Mouse (Mus musculus) Patski (cell line): ENCODE measurements around the gene Gm20422. TPM values are rescaled to one million over a fixed set of nuclear protein-coding genes. Genes with fewer than 3 reads are reported as not detected.
"Not testable (repeated sequence)": the region's sequence is repeated elsewhere in the genome, so short reads cannot be mapped to it uniquely, and the experiment has no call there.

Experiments
- ATAC-seq: fragments of 100-300 bp; one replicate; pipeline ENCODE4 v1.8.0; 2021
- CTCF ChIA-PET: fragments of 350-600 bp; sonication (Branson Sonifier 250); formaldehyde crosslinking; loops from one replicate; lab custom pipeline; 2022; ENCODE audit warnings: inconsistent platforms; lab: Charles Lee
- POLR2A ChIA-PET: fragments of 350-600 bp; sonication (Branson Sonifier 250); formaldehyde crosslinking; loops from one replicate; lab custom pipeline; 2022; ENCODE audit warnings: antibody characterized with exemption, inconsistent platforms; lab: Charles Lee
- DNase-seq: peaks from one replicate; pipeline ENCODE4 v3.0.0-alpha.2; 2011; ENCODE audit warnings: low read depth, low spot score
- H3K27me3 ChIP-seq: fragments of 371-371 bp; one replicate; pipeline ENCODE4 v1.5.1; 2021
- CTCF ChIP-seq: fragments of 100-300 bp; IDR thresholded peaks from one replicate; pipeline ENCODE4 v1.5.1; 2021
- in situ Hi-C: fragments of 300-500 bp; cut with MboI; formaldehyde crosslinking; loops from 3 replicates; pipeline ENCODE4 v1.11.1; 2018; ENCODE audit warnings: low pct_unique_long_range_greater_than_20kb, mixed read lengths
- polyA plus RNA-seq: library from polyadenylated mRNA; unstranded; gene quantifications from one replicate; pipeline ENCODE4 v1.2.3, GENCODE M21; 2021

The Gm20422 gene
- polyA plus RNA-seq, 1 experiment from 2014 or later, result 0.15 TPM

GRCm38 (mm10) chr8:69716403-69717231, 58.1 kb downstream of the Gm20422 start:
- peaks cover under 1% of the 10 kb centered on the region for H3K27me3 ChIP-seq
- in situ Hi-C loops, result no loop called here
- TF ChIP-seq CTCF, result no peak
- ATAC-seq (peak; percentile 99), DNase-seq (peak; percentile 98)
- POLR2A ChIA-PET, result interaction anchor here (0.6 to 1.1 kb wide), 4 partner anchors 12 to 1183 kb away, joined by 3 to 4 read pairs (median 4); partner anchors contain the start of gene Zfp963
- CTCF ChIA-PET, result interaction anchor here (1.6 kb wide), 1 partner anchor 91 kb away, joined by 6 read pairs; the partner anchor contains the start of gene Zfp868

GRCm38 (mm10) chr8:69715366-69715765, 59.3 kb downstream of the Gm20422 start:
- TF ChIP-seq CTCF, result no peak
- no peak for ATAC-seq
- ChIA-PET CTCF (no interaction called here), POLR2A (no interaction called here)
- DNase-seq, result no peak
- in situ Hi-C loops, result no loop called here
- H3K27me3 ChIP-seq, result no peaks in the 10 kb centered on the region

- ChIA-PET POLR2A (no interaction called here), CTCF (no interaction called here)
- no peak for ATAC-seq
- no peak for DNase-seq
- in situ Hi-C loops, result no loop called here
- H3K27me3 ChIP-seq, result no peaks in the 10 kb centered on the region
- no peak for TF ChIP-seq CTCF
Observed at GRCm38 (mm10) chr8:69713516-69713915, 61.2 kb downstream of the Gm20422 start.

DNA sequence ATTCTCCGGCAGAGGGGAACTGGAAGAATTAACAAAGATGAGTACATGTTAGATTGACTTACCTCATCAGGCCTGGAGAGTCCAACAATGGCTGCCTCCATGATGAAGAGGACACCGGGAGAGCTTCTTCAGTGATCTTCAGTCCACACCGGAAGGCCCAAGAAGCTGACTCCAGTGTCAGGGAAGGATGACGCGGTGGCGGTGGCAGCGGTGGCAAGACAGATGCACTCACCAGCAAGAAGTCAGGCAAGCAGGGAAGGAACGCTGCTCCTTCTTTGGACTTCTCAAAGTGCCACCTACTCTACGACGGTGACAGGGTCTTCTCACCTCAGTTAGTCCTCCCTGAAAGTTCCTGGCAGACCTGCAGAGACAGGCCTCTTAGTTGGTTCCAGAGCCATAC, 64.1 kb downstream of the Gm20422 start, which contains the start of gene Zfp869:
Zfp869 (minus strand) TSS at position 101 of the 400 bp plus-strand sequence.
- DNase-seq, ATAC-seq, CTCF ChIA-PET, POLR2A ChIA-PET, H3K27me3 ChIP-seq, in situ Hi-C loops: not testable (repeated sequence)

- in situ Hi-C loops, result no loop called here
- POLR2A ChIA-PET, result no interaction called here
- no peaks in the 10 kb centered on the region for H3K27me3 ChIP-seq
- CTCF ChIA-PET, result no interaction called here
- no peak for TF ChIP-seq CTCF
- DNase-seq, result no peak
- no peak for ATAC-seq
Observed at GRCm38 (mm10) chr8:69701810-69702209, 72.9 kb downstream of the Gm20422 start.

Other genes starting within 250 kb of the Gm20422 start
- 25.5 TPM for gene Zfp868, start 149.3 kb downstream of the Gm20422 start, polyA plus RNA-seq
- 3.0 TPM for gene Zfp964, start 120.4 kb downstream of the Gm20422 start, polyA plus RNA-seq
- 21.1 TPM for gene Zfp869, start 64.2 kb downstream of the Gm20422 start, polyA plus RNA-seq
- 3.6 TPM for gene Zfp963, start 24.9 kb downstream of the Gm20422 start, polyA plus RNA-seq
- 55.4 TPM for gene Atp13a1, start 16.3 kb upstream of the Gm20422 start, polyA plus RNA-seq
- 17.6 TPM for gene Zfp866, start 16.3 kb upstream of the Gm20422 start, polyA plus RNA-seq
- 17.8 TPM for gene Gmip, start 33.8 kb upstream of the Gm20422 start, polyA plus RNA-seq
- 8.3 TPM for gene Lpar2, start 47.5 kb upstream of the Gm20422 start, polyA plus RNA-seq
- 8.0 TPM for gene Pbx4, start 57.6 kb upstream of the Gm20422 start, polyA plus RNA-seq
- gene Cilp2, start 112.8 kb upstream of the Gm20422 start, polyA plus RNA-seq, result 0.03 TPM
- 3.7 TPM for gene Tssk6, start 127.3 kb upstream of the Gm20422 start, polyA plus RNA-seq
- 199 TPM for gene Ndufa13, start 127.7 kb upstream of the Gm20422 start, polyA plus RNA-seq
- gene Yjefn3, start 127.8 kb upstream of the Gm20422 start, polyA plus RNA-seq, result 5.3 TPM
- gene Gatad2a, start 221.5 kb upstream of the Gm20422 start, polyA plus RNA-seq, result 75.2 TPM